Mouse (Mus musculus) frontal cortex, adult (tissue): ENCODE data around the gene Trim61.
"Not testable (repeated sequence)": the region's sequence is repeated elsewhere in the genome, so short reads cannot be mapped to it uniquely, and the experiment has no call there.

Experiments used
- ATAC-seq: cut with Nextera tagmentation; 2 replicates; pipeline ENCODE4 v1.9.2; 2017; ENCODE audit warnings: mild to moderate bottlenecking, moderate library complexity, mixed read lengths; ENCODE audit not compliant: low TSS enrichment

Gene Trim61

GRCm38 (mm10) chr8:65018423-65018822 lies at the start of gene Trim61, which contains the start of gene Trim60:
Gene Trim61, minus strand, starts transcription at chr8:65018523.
Gene Trim60, minus strand, starts transcription at chr8:65018584.
- ATAC-seq, result no peak

GRCm38 (mm10) chr8:65067694-65068472 lies 49.6 kb upstream of the Trim61 start:
- ATAC-seq, result no peak

GRCm38 (mm10) chr8:65067031-65067430 lies 48.7 kb upstream of the Trim61 start:
- ATAC-seq, result no peak

GRCm38 (mm10) chr8:65065622-65066021 lies 47.3 kb upstream of the Trim61 start:
- no peak for ATAC-seq

GRCm38 (mm10) chr8:65064071-65064470 lies 45.7 kb upstream of the Trim61 start:
- no peak for ATAC-seq

- no peak for ATAC-seq
Measured at GRCm38 (mm10) chr8:65062195-65062594, 43.9 kb upstream of the Trim61 start.

GRCm38 (mm10) chr8:65056722-65057121 lies 38.4 kb upstream of the Trim61 start:
- no peak for ATAC-seq

GRCm38 (mm10) chr8:65053968-65054367 lies 35.6 kb upstream of the Trim61 start:
- ATAC-seq, result no peak

GRCm38 (mm10) chr8:65053554-65053953 lies 35.2 kb upstream of the Trim61 start:
- no peak for ATAC-seq

- ATAC-seq, result no peak
Measured at GRCm38 (mm10) chr8:65047801-65048200, 29.5 kb upstream of the Trim61 start.

- ATAC-seq, result no peak
Measured at GRCm38 (mm10) chr8:65047193-65047592, 28.9 kb upstream of the Trim61 start.

GRCm38 (mm10) chr8:65046565-65046964 lies 28.2 kb upstream of the Trim61 start:
- ATAC-seq, result no peak

- ATAC-seq, result peak; percentile 47; the same call in 1 of the 2 replicates
Measured at GRCm38 (mm10) chr8:65037117-65037533, 18.8 kb upstream of the Trim61 start, which contains the start of gene Apela. Gene Apela, minus strand, starts transcription at chr8:65037336.

- ATAC-seq, result no peak
Measured at GRCm38 (mm10) chr8:65034136-65034535, 15.8 kb upstream of the Trim61 start.

- ATAC-seq, result no peak
Measured at GRCm38 (mm10) chr8:65033056-65033455, 14.7 kb upstream of the Trim61 start.

- no peak for ATAC-seq
Measured at GRCm38 (mm10) chr8:65032107-65032506, 13.8 kb upstream of the Trim61 start.

- ATAC-seq, result no peak
Measured at GRCm38 (mm10) chr8:65030735-65031485, 12.6 kb upstream of the Trim61 start.

GRCm38 (mm10) chr8:65029776-65030175 lies 11.5 kb upstream of the Trim61 start:
- no peak for ATAC-seq

GRCm38 (mm10) chr8:65028959-65029686 lies 10.8 kb upstream of the Trim61 start:
- no peak for ATAC-seq

- peak; percentile 80 for ATAC-seq
Measured at GRCm38 (mm10) chr8:65022485-65022884, 4.2 kb upstream of the Trim61 start.

GRCm38 (mm10) chr8:65007616-65008015 lies 10.7 kb downstream of the Trim61 start:
- not testable (repeated sequence) for ATAC-seq

- ATAC-seq, result no peak
Measured at GRCm38 (mm10) chr8:64998806-64999365, 19.4 kb downstream of the Trim61 start.
